Mouse (Mus musculus): ENCODE measurements around the gene Hectd4. TPM values are rescaled to one million over a fixed set of nuclear protein-coding genes. Genes with fewer than 3 reads are reported as not detected.

Hectd4 gene
- total RNA-seq, 2 experiments from 2014 or later = 11.7 TPM

GRCm38 (mm10) chr5:121397187-121398145, 177.4 kb downstream of the Hectd4 start, which contains the start of gene Naa25:
Naa25 (plus strand) TSS chr5:121397936.
- DNase-seq = peak; percentile 94

GRCm38 (mm10) chr5:121398146-121398964, 178.3 kb downstream of the Hectd4 start:
- DNase-seq = no peak

GRCm38 (mm10) chr5:121398965-121399462, 179.0 kb downstream of the Hectd4 start:
- DNase-seq = no peak

GRCm38 (mm10) chr5:121399540-121399939, 179.5 kb downstream of the Hectd4 start:
- DNase-seq = no peak

- DNase-seq = no peak
Measured at GRCm38 (mm10) chr5:121400064-121400463, 180.0 kb downstream of the Hectd4 start.

- no peak for DNase-seq
Measured at GRCm38 (mm10) chr5:121400849-121401248, 180.8 kb downstream of the Hectd4 start.

GRCm38 (mm10) chr5:121407856-121408255, 187.8 kb downstream of the Hectd4 start:
- DNase-seq = no peak

GRCm38 (mm10) chr5:121410975-121411374, 191.0 kb downstream of the Hectd4 start:
- DNase-seq = no peak

Other genes starting within 250 kb of the Hectd4 start
- under 1 TPM in 1 of 2 experiments, not detected in 1; 0.11 TPM for gene Rph3a, start 210.1 kb upstream of the Hectd4 start, total RNA-seq (2021)
- 10 to 100 TPM; 65.5 to 75.5 TPM for gene Ptpn11, start 28.8 kb upstream of the Hectd4 start, total RNA-seq (2021)
- gene Rpl6, start 15.7 kb upstream of the Hectd4 start, total RNA-seq (2021) = 100 to 1,000 TPM; 444 to 447 TPM
- 10 to 100 TPM; 29.2 to 33.2 TPM for gene Trafd1, start 165.4 kb downstream of the Hectd4 start, total RNA-seq (2021)
- 10 to 100 TPM; 23.2 to 23.8 TPM for gene Naa25, start 177.7 kb downstream of the Hectd4 start, total RNA-seq (2021)
- gene Tmem116, start 231.7 kb downstream of the Hectd4 start, total RNA-seq (2021) = 1 to 10 TPM; 4.6 to 5.0 TPM
- 10 to 100 TPM; 37.0 to 41.9 TPM for gene Erp29, start 232.3 kb downstream of the Hectd4 start, total RNA-seq (2021)